Mouse (Mus musculus): ENCODE measurements at regions not wholly inside any gene's neighbourhood (a gene's known extent, or its start where the extent isn't known, plus 50 kb on each side); places are given as distances from the start of the nearest gene placed in this dataset.

- peak; percentile 51 to 57 for DNase-seq (ENCODE audit: low spot score in 2 of 2)
Observed at GRCm38 (mm10) chrX:51913247-51913646, 59.3 kb downstream of the 1700080O16Rik start.

- DNase-seq (ENCODE audit: low spot score in 2 of 2) = no peak
Observed at GRCm38 (mm10) chrX:51911566-51911965, 61.0 kb downstream of the 1700080O16Rik start.

- DNase-seq (ENCODE audit: low spot score in 2 of 2) = no peak
Observed at GRCm38 (mm10) chrX:51910576-51910975, 62.0 kb downstream of the 1700080O16Rik start.

- DNase-seq (ENCODE audit: low spot score in 2 of 2) = no peak
Observed at GRCm38 (mm10) chrX:51898445-51898844, 74.1 kb downstream of the 1700080O16Rik start.

- no peak for DNase-seq (ENCODE audit: low spot score in 2 of 2)
Observed at GRCm38 (mm10) chrX:51897059-51897458, 75.5 kb downstream of the 1700080O16Rik start.

GRCm38 (mm10) chrX:51895646-51896190 lies 76.9 kb downstream of the 1700080O16Rik start:
- no peak for DNase-seq (ENCODE audit: low spot score in 2 of 2)

GRCm38 (mm10) chrX:51892716-51893115 lies 79.9 kb downstream of the 1700080O16Rik start:
- DNase-seq (ENCODE audit: low spot score in 2 of 2) = no peak

- DNase-seq (ENCODE audit: low spot score in 2 of 2) = no peak
Observed at GRCm38 (mm10) chrX:51886129-51886528, 85.1 kb upstream of the Usp26 start.
